Mouse (Mus musculus): ENCODE measurements around the gene Ccn1. TPM values are rescaled to one million over a fixed set of nuclear protein-coding genes. Genes with fewer than 3 reads are reported as not detected.

The Ccn1 gene
- polyA plus RNA-seq, 1 experiment from 2014 or later: 3.5 TPM

- no peak overlapping the region for H3K4me2 ChIP-seq (ENCODE audit: low read depth, low read length)
- H3K9me3 ChIP-seq (ENCODE audit: low read length): no peaks in the 10 kb centered on the region
- ATAC-seq: no peak
- peaks cover 8% of the 10 kb centered on the region; the same call in 1 of the 2 replicates for H3K4me1 ChIP-seq (ENCODE audit: insufficient read depth)
- H3K9ac ChIP-seq (replicated peaks): no peak overlapping the region
- WGBS (ENCODE audit: insufficient replicate concordance): 77% methylated on average over 6 of the region's 6 CpGs
- H3K4me3 ChIP-seq (ENCODE audit: low read depth, low read length): no peak overlapping the region
- H3K36me3 ChIP-seq (replicated peaks; ENCODE audit: insufficient read depth, low read length): 0 out of 2 replicates have a peak, but pooled peaks cover 4% of the 10 kb centered on the region
- TF ChIP-seq EP300 (IDR thresholded peaks at IDR 0.05; ENCODE audit: low read depth) (no peak), CTCF (IDR thresholded peaks at IDR 0.05; ENCODE audit: low read depth) (no peak)
- no peak overlapping the region for H3K27ac ChIP-seq (ENCODE audit: low read depth)
- DNase-seq: no peak
- peaks cover 15% of the 10 kb centered on the region for H3K27me3 ChIP-seq (ENCODE audit: insufficient read depth, low read length)
These were observed 4.3 kb downstream of the Ccn1 start for GRCm38 (mm10) chr3:145645463-145645862.

DNA sequence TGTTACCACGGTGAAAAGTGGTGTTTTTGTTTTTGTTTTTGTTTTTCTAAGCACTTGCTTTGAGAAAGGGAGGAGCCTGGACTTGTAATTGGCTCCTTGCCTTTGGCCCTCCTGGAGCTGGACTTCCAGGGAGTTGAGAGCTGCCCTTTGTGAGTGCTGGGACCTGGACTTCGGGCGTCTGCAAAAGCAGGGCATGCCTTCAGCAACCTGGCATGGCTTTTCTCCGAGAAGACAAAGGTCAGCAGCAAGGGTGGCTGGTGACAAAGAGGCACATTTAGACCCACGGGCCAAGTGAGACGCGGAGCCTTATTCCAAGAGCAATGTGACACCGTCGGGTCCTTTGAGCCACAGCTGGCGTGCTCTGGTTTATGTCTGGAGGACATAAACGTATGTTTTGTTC is 6.9 kb downstream of the Ccn1 start:
- WGBS (ENCODE audit: insufficient replicate concordance): 70% methylated on average over 11 of the region's 11 CpGs
- no peak for DNase-seq

GRCm38 (mm10) chr3:145641878-145642277 is 7.9 kb downstream of the Ccn1 start:
- Histone ChIP-seq H3K9ac (replicated peaks) (no peak overlapping the region), H3K4me3 (ENCODE audit: low read depth, low read length) (no peak overlapping the region), H3K4me1 (ENCODE audit: insufficient read depth) (no peaks in the 10 kb centered on the region), H3K4me2 (ENCODE audit: low read depth, low read length) (no peak overlapping the region), H3K27ac (ENCODE audit: low read depth) (no peak overlapping the region), H3K36me3 (replicated peaks; ENCODE audit: insufficient read depth, low read length) (no peaks in the 10 kb centered on the region), H3K9me3 (ENCODE audit: low read length) (no peaks in the 10 kb centered on the region), H3K27me3 (ENCODE audit: insufficient read depth, low read length) (no peaks in the 10 kb centered on the region)
- no peak for DNase-seq
- 65% methylated on average over 3 of the region's 3 CpGs for WGBS (ENCODE audit: insufficient replicate concordance)
- ATAC-seq: no peak
- TF ChIP-seq CTCF (IDR thresholded peaks at IDR 0.05; ENCODE audit: low read depth): no peak
- no peak for TF ChIP-seq EP300 (IDR thresholded peaks at IDR 0.05; ENCODE audit: low read depth)

More for the DNA sequence above, 6.9 kb downstream of the Ccn1 start:
- TF ChIP-seq EP300 (IDR thresholded peaks at IDR 0.05; ENCODE audit: low read depth) (no peak), CTCF (IDR thresholded peaks at IDR 0.05; ENCODE audit: low read depth) (no peak)
- Histone ChIP-seq H3K9ac (replicated peaks) (no peak overlapping the region), H3K4me3 (ENCODE audit: low read depth, low read length) (no peak overlapping the region), H3K36me3 (replicated peaks; ENCODE audit: insufficient read depth, low read length) (0 out of 2 replicates have a peak, but pooled peaks cover 4% of the 10 kb centered on the region), H3K27ac (ENCODE audit: low read depth) (no peak overlapping the region), H3K4me1 (ENCODE audit: insufficient read depth) (no peaks in the 10 kb centered on the region), H3K9me3 (ENCODE audit: low read length) (no peaks in the 10 kb centered on the region), H3K4me2 (ENCODE audit: low read depth, low read length) (no peak overlapping the region), H3K27me3 (ENCODE audit: insufficient read depth, low read length) (no peaks in the 10 kb centered on the region)
- ATAC-seq: no peak

- TF ChIP-seq EP300 (IDR thresholded peaks at IDR 0.05; ENCODE audit: low read depth) (no peak), CTCF (IDR thresholded peaks at IDR 0.05; ENCODE audit: low read depth) (no peak)
- 64% methylated on average over 5 of the region's 5 CpGs for WGBS (ENCODE audit: insufficient replicate concordance)
- no peak for DNase-seq
These were observed 8.6 kb downstream of the Ccn1 start for GRCm38 (mm10) chr3:145641036-145641685.

DNA sequence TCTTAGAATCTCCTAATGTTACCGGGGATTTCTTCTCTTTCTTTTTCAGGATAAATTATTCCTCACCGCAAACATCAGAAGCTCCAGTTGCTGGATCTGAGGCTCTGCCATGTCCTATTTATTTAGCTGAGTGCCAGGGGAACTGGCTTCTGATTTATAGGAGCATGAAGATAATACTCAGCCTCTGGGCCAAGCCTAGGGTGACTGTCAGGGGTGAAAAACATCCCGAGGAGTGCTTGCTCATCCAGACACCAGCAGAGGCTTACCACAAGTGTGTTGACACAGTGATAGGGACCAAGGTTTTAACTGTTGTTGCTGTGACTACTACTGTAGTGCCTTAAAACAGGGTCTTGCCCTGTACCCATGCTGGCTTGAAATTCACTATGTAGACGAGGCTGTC is 9.2 kb downstream of the Ccn1 start:
- DNase-seq (no peak), ATAC-seq (no peak)
- Histone ChIP-seq H3K9me3 (ENCODE audit: low read length) (no peaks in the 10 kb centered on the region), H3K27me3 (ENCODE audit: insufficient read depth, low read length) (no peaks in the 10 kb centered on the region), H3K4me2 (ENCODE audit: low read depth, low read length) (no peak overlapping the region), H3K36me3 (replicated peaks; ENCODE audit: insufficient read depth, low read length) (no peaks in the 10 kb centered on the region), H3K27ac (ENCODE audit: low read depth) (no peak overlapping the region), H3K4me1 (ENCODE audit: insufficient read depth) (no peaks in the 10 kb centered on the region), H3K9ac (replicated peaks) (no peak overlapping the region), H3K4me3 (ENCODE audit: low read depth, low read length) (no peak overlapping the region)
- TF ChIP-seq CTCF (IDR thresholded peaks at IDR 0.05; ENCODE audit: low read depth): no peak
- TF ChIP-seq EP300 (IDR thresholded peaks at IDR 0.05; ENCODE audit: low read depth): no peak
- 64% methylated on average over 4 of the region's 4 CpGs for WGBS (ENCODE audit: insufficient replicate concordance)

More at GRCm38 (mm10) chr3:145641036-145641685, 8.6 kb downstream of the Ccn1 start:
- no peaks in the 10 kb centered on the region for H3K36me3 ChIP-seq (replicated peaks; ENCODE audit: insufficient read depth, low read length)
- H3K4me3 ChIP-seq (ENCODE audit: low read depth, low read length): no peak overlapping the region
- H3K9ac ChIP-seq (replicated peaks): no peak overlapping the region
- no peak overlapping the region for H3K27ac ChIP-seq (ENCODE audit: low read depth)
- no peak overlapping the region for H3K4me2 ChIP-seq (ENCODE audit: low read depth, low read length)
- no peaks in the 10 kb centered on the region for H3K4me1 ChIP-seq (ENCODE audit: insufficient read depth)
- H3K27me3 ChIP-seq (ENCODE audit: insufficient read depth, low read length): no peaks in the 10 kb centered on the region
- ATAC-seq: no peak
- no peaks in the 10 kb centered on the region for H3K9me3 ChIP-seq (ENCODE audit: low read length)

GRCm38 (mm10) chr3:145640170-145640569 is 9.6 kb downstream of the Ccn1 start:
- Histone ChIP-seq H3K9ac (replicated peaks) (no peak overlapping the region), H3K36me3 (replicated peaks; ENCODE audit: insufficient read depth, low read length) (no peaks in the 10 kb centered on the region), H3K27ac (ENCODE audit: low read depth) (no peak overlapping the region), H3K4me3 (ENCODE audit: low read depth, low read length) (no peak overlapping the region), H3K27me3 (ENCODE audit: insufficient read depth, low read length) (no peaks in the 10 kb centered on the region), H3K4me2 (ENCODE audit: low read depth, low read length) (no peak overlapping the region), H3K9me3 (ENCODE audit: low read length) (no peaks in the 10 kb centered on the region), H3K4me1 (ENCODE audit: insufficient read depth) (no peaks in the 10 kb centered on the region)
- ATAC-seq: no peak
- WGBS (ENCODE audit: insufficient replicate concordance): 75% methylated on average over 4 of the region's 4 CpGs
- DNase-seq: no peak
- TF ChIP-seq EP300 (IDR thresholded peaks at IDR 0.05; ENCODE audit: low read depth) (no peak), CTCF (IDR thresholded peaks at IDR 0.05; ENCODE audit: low read depth) (no peak)

Data from liver, postnatal 0 days (tissue).